Mouse (Mus musculus) cerebellum, adult 2 months (tissue): Measurements from ENCODE around the gene Ush2a. TPM values are rescaled to one million over a fixed set of nuclear protein-coding genes. Genes with fewer than 3 reads are reported as not detected.

ENCODE experiments used
- DNase-seq, 2 experiments: peaks; one replicate each; pipeline ENCODE4 v3.0.0; 2021
- H3K27ac ChIP-seq: fragments of 200-500 bp; 2 replicates; pipeline ENCODE4 v1.5.1; 2012; ENCODE audit warnings: low read length, control low read depth, inconsistent platforms; ENCODE audit not compliant: insufficient read depth
- H3K27me3 ChIP-seq: fragments of 200-500 bp; 2 replicates; pipeline ENCODE4 v1.6.1; 2012; ENCODE audit warnings: inconsistent platforms, mild to moderate bottlenecking, low read length, moderate library complexity; ENCODE audit not compliant: control insufficient read depth, insufficient read depth
- H3K4me1 ChIP-seq: fragments of 200-500 bp; 2 replicates; pipeline ENCODE4 v1.6.1; 2011; ENCODE audit warnings: low read length; ENCODE audit not compliant: control insufficient read depth, insufficient read depth
- H3K4me3 ChIP-seq: fragments of 200-500 bp; replicated peaks from 2 replicates; pipeline ENCODE3; 2011; ENCODE audit warnings: mild to moderate bottlenecking, low read depth, low read length, control low read depth; ENCODE audit not compliant: insufficient read depth
- CTCF ChIP-seq: fragments of 200-500 bp; IDR thresholded peaks from 2 replicates; pipeline ENCODE4 v1.5.1; 2011; ENCODE audit warnings: low read depth, mild to moderate bottlenecking, control low read depth, low read length, moderate library complexity, borderline replicate concordance; ENCODE audit not compliant: insufficient read depth
- POLR2A ChIP-seq: fragments of 200-500 bp; IDR thresholded peaks from 2 replicates; pipeline ENCODE4 v1.6.1; 2011; ENCODE audit warnings: low read length, control low read depth, borderline replicate concordance; ENCODE audit not compliant: insufficient read depth
- WGBS: fragments of 180-500 bp; shearing (Covaris S2); methylation state at CpG from one replicate; pipeline ENCODE4 v1.1.7; 2018; 5-methylcytosine and 5-hydroxymethylcytosine counted together
- polyA plus RNA-seq: library from polyadenylated mRNA; depleted of rRNA; stranded (reverse); fragments of >200 nt; gene quantifications from 2 replicates; pipeline ENCODE4 v1.2.3, GENCODE M21; 2012

The Ush2a gene
- polyA plus RNA-seq, 1 experiment, result 0.07 TPM

GRCm38 (mm10) chr1:188762463-188762862, 500.6 kb downstream of the Ush2a start:
- DNase-seq, result no peak
- H3K27ac ChIP-seq, result no peak overlapping the region
- no peaks in the 10 kb centered on the region for H3K27me3 ChIP-seq
- 88% methylated on average over 6 of the region's 6 CpGs for WGBS
- TF ChIP-seq CTCF, result no peak
- TF ChIP-seq POLR2A, result no peak
- H3K4me1 ChIP-seq, result no peaks in the 10 kb centered on the region
- no peak overlapping the region for H3K4me3 ChIP-seq

DNA sequence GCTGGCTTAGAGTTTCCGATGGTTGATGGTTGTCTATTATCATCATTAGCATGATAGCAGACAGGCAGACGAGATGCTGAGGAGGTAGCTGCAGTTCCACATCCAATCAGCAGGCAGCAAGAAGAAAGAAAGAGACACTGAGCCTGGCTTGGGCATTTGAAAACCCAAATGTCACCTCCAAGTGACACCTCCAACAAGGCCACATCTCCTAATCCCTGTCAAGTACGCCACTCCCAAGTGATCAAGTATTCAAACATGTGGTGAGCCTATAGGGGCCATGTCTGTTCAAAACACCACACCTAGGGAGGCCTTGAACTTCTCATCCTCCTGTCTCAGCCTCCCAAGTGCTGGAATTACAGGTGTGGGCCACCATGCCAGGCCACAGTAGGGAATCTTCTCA, 501.9 kb downstream of the Ush2a start:
- Histone ChIP-seq H3K27me3 (no peaks in the 10 kb centered on the region), H3K4me1 (no peaks in the 10 kb centered on the region), H3K27ac (no peak overlapping the region), H3K4me3 (no peak overlapping the region)
- TF ChIP-seq POLR2A (no peak), CTCF (no peak)
- 71% methylated on average over 3 of the region's 3 CpGs for WGBS
- no peak for DNase-seq

GRCm38 (mm10) chr1:188770828-188771227, 509.0 kb downstream of the Ush2a start:
- Histone ChIP-seq H3K27ac (no peak overlapping the region), H3K27me3 (no peaks in the 10 kb centered on the region), H3K4me1 (no peaks in the 10 kb centered on the region), H3K4me3 (no peak overlapping the region)
- DNase-seq, result no peak
- WGBS, result 82% methylated on average over 1 of the region's 1 CpGs
- TF ChIP-seq POLR2A, result no peak
- no peak for TF ChIP-seq CTCF

GRCm38 (mm10) chr1:188772516-188773229, 510.9 kb downstream of the Ush2a start:
- DNase-seq, result peak in 1 of 2 experiments; percentile 3
- H3K4me1 ChIP-seq, result no peaks in the 10 kb centered on the region
- H3K27ac ChIP-seq, result no peak overlapping the region
- 83% methylated on average over 7 of the region's 7 CpGs for WGBS
- no peak for TF ChIP-seq CTCF
- TF ChIP-seq POLR2A, result no peak
- no peak overlapping the region for H3K4me3 ChIP-seq
- no peaks in the 10 kb centered on the region for H3K27me3 ChIP-seq

- 93% methylated on average over 7 of the region's 7 CpGs for WGBS
- Histone ChIP-seq H3K27me3 (no peaks in the 10 kb centered on the region), H3K4me3 (no peak overlapping the region), H3K27ac (no peak overlapping the region), H3K4me1 (no peaks in the 10 kb centered on the region)
- TF ChIP-seq CTCF, result no peak
- no peak for TF ChIP-seq POLR2A
- no peak for DNase-seq
These were observed 511.8 kb downstream of the Ush2a start for GRCm38 (mm10) chr1:188773631-188774030.

DNA sequence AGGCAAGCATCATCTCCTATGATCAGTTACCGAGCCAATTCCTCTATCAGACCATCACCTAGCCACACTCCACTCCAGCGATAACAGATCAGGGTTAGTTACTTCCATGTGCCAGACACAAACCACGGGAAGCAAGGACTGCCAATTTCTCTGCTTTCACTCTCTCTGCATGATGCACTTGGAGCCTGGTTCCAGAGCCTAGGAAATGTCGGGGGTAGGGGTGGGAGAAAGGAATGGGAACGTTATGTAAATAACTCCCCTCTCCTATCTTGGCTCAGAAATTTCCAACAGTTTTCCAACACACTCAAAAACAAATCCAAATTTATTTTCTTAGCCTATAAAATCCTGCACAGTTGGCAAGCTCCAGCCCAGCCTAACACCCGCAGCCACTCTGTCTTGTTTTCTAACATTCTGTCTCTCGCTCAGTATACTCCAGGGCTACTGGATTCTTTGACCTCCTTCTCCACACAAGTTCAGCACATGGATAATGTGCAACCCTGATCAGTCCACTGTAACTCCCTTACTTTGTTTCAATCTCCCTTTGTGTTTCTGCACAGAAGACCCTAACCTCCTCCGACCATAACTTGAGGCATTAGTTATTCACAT, 515.8 kb downstream of the Ush2a start:
- Histone ChIP-seq H3K27me3 (no peaks in the 10 kb centered on the region; the same call in 1 of the 2 replicates), H3K4me3 (no peak overlapping the region), H3K27ac (no peak overlapping the region), H3K4me1 (no peaks in the 10 kb centered on the region)
- TF ChIP-seq CTCF, result no peak
- WGBS, result 17% methylated on average over 8 of the region's 8 CpGs
- DNase-seq, result no peak

DNA sequence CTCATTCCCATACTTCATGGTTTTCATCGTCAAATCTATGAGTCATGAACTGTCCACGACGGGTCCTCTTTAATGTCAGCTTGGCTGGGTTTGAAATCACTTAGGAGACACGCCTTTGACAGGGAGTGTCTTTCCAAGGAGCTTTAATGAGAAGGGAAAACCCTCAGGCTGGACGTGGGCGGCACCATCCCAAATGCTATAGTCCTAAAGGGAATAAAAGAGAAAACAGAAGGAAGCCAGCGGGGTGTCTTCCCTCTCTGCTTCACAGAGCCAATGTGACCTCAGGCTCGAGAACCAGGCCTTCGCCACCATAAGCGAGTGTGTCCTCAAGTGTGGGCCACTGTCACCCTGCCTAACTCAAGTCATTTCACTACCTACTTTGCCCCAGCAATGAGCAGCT, 523.2 kb downstream of the Ush2a start:
- 67% methylated on average over 10 of the region's 10 CpGs for WGBS
- Histone ChIP-seq H3K4me3 (no peak overlapping the region), H3K27me3 (no peaks in the 10 kb centered on the region; the same call in 1 of the 2 replicates), H3K4me1 (no peaks in the 10 kb centered on the region), H3K27ac (no peak overlapping the region)
- no peak for TF ChIP-seq CTCF
- TF ChIP-seq POLR2A, result no peak
- no peak for DNase-seq

- no peak for DNase-seq
- Histone ChIP-seq H3K27me3 (no peaks in the 10 kb centered on the region), H3K4me1 (no peaks in the 10 kb centered on the region), H3K27ac (no peak overlapping the region), H3K4me3 (no peak overlapping the region)
- 39% methylated on average over 2 of the region's 2 CpGs for WGBS
- TF ChIP-seq CTCF (no peak; the same call in 1 of the 2 replicates), POLR2A (no peak)
These were observed 543.2 kb downstream of the Ush2a start for GRCm38 (mm10) chr1:188805069-188805468.
